Mouse (Mus musculus): Measurements from ENCODE around the gene Tmem229b. TPM values are rescaled to one million over a fixed set of nuclear protein-coding genes. Genes with fewer than 3 reads are reported as not detected.

Tmem229b gene
- total and polyA plus RNA-seq, 2 experiments from 2014 or later = 54.8 to 153 TPM

DNA sequence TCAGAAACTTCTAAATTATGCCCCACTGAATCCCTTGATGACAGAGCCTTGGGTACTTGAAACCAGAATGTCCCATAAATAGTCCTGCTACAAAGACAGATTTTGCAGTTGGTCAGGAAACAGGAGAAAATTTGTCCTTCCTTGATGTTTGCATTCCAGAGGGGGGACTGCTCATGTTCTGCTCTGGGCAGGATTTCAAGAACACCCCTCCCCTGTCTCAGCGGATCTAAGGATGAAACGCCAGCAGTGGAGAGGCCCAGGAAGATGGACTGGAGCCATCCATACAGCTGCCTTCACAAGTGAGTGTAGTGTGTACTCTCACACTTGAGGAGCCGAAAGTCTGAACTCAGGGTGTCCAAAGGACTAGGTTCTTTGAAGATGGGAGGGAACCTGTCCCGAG lies 86.0 kb downstream of the Tmem229b start:
- 73% methylated on average over 4 of the region's 4 CpGs for WGBS
- Histone ChIP-seq H3K36me3 (ENCODE audit: insufficient read depth) (no peaks in the 10 kb centered on the region), H3K27ac (ENCODE audit: low read depth, low read length) (no peak overlapping the region), H3K27me3 (ENCODE audit: insufficient read depth, low read length) (no peaks in the 10 kb centered on the region), H3K9ac (no peak overlapping the region), H3K4me2 (ENCODE audit: low read depth) (no peak overlapping the region), H3K4me1 (ENCODE audit: insufficient read depth) (no peaks in the 10 kb centered on the region), H3K4me3 (ENCODE audit: low read depth, low read length) (no peak overlapping the region), H3K9me3 (ENCODE audit: low read length) (no peaks in the 10 kb centered on the region)
- DNase-seq (no peak), ATAC-seq (no peak)
- no peak for TF ChIP-seq CTCF (IDR thresholded peaks at IDR 0.05; ENCODE audit: low read depth)

DNA sequence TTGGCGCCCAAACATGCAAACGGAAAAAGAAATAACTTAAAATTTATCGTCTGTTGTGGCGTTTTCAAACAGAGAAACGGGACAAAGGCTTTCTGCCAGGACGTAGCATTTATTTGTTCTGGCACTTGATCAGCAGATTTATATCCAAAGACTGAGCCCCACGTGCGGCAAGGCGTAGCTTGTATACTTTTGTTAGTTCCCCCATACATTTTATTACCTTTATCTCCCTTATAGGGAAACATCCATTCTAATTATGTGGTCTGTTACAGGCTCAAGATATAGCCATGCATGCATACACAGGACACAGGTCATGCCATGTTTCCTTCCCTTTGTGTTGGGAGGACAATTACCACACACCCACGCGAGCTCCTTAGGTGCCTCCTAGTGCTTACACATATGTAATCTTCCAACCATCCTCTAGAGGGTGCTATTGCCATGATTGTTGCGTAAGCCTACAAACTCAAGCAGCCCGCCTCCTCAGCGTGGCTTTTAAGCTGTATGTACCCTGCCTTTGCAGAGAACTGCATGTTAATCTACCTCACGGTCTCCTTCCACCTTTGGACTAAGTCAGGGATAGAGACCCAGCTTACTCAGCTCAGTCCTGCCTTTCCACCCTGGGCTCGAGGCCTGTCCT lies 88.2 kb downstream of the Tmem229b start:
- WGBS = 29% methylated on average over 16 of the region's 16 CpGs
- peak overlapping the region; percentile 44 for H3K4me2 ChIP-seq (ENCODE audit: low read depth)
- TF ChIP-seq CTCF (IDR thresholded peaks at IDR 0.05; ENCODE audit: low read depth) = peak; percentile 92

DNA sequence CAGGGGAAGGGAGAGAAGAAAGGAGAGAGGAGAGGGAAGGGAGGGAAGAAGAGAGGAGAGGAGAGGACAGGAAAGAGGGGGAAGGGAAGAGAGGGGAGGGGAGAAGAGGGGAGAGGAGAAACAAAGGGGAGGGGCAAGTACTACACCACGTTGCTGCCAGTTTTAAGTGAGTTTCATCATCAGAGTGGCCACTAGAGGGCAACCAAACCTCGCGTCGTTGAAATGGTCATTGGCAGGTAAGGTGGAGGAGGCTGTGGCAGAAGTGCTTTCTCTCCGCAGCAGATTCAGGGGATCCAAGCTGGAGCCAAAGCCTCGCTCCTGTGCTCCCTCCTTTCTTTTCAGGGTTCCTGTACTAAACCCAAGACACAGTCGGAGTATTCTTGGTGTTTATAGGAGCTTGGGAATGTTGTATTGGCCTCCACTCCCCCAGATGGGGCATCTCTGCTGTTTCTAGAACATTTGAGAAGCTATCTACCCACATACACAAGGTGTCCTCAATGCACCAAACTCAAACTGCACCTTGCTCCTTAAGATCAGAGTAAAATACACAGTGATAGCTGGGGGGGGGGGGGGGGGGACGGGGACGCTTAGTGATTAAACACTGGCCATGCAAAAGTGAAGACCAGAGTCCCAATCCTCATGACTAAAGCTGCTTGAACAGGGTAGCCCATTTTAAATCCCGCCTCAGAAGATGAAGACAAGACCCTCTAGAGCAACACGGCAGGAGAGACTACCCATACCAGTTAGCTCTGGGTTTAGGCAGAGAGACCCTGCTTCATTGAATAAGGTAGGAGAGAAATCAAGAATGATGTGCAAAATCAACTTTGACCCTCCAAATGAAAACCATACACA lies 89.0 kb downstream of the Tmem229b start:
- 13% methylated on average over 11 of the region's 11 CpGs for WGBS
- Histone ChIP-seq H3K27me3 (ENCODE audit: insufficient read depth, low read length) (no peaks in the 10 kb centered on the region), H3K9me3 (ENCODE audit: low read length) (no peaks in the 10 kb centered on the region), H3K9ac (no peak overlapping the region), H3K4me3 (ENCODE audit: low read depth, low read length) (no peak overlapping the region), H3K4me2 (ENCODE audit: low read depth) (peak overlapping the region; percentile 44), H3K4me1 (ENCODE audit: insufficient read depth) (no peaks in the 10 kb centered on the region), H3K36me3 (ENCODE audit: insufficient read depth) (no peaks in the 10 kb centered on the region), H3K27ac (ENCODE audit: low read depth, low read length) (no peak overlapping the region)
- ATAC-seq (peak; percentile 78), DNase-seq (peak; percentile 91)
- peak; percentile 88 for TF ChIP-seq CTCF (IDR thresholded peaks at IDR 0.05; ENCODE audit: low read depth)

More for the DNA sequence above, 88.2 kb downstream of the Tmem229b start:
- no peaks in the 10 kb centered on the region for H3K9me3 ChIP-seq (ENCODE audit: low read length)
- DNase-seq = peak; percentile 82
- H3K27ac ChIP-seq (ENCODE audit: low read depth, low read length) = no peak overlapping the region
- no peaks in the 10 kb centered on the region for H3K36me3 ChIP-seq (ENCODE audit: insufficient read depth)
- H3K27me3 ChIP-seq (ENCODE audit: insufficient read depth, low read length) = no peaks in the 10 kb centered on the region
- peak; percentile 90 for ATAC-seq
- no peak overlapping the region for H3K9ac ChIP-seq
- H3K4me1 ChIP-seq (ENCODE audit: insufficient read depth) = no peaks in the 10 kb centered on the region
- no peak overlapping the region for H3K4me3 ChIP-seq (ENCODE audit: low read depth, low read length)

DNA sequence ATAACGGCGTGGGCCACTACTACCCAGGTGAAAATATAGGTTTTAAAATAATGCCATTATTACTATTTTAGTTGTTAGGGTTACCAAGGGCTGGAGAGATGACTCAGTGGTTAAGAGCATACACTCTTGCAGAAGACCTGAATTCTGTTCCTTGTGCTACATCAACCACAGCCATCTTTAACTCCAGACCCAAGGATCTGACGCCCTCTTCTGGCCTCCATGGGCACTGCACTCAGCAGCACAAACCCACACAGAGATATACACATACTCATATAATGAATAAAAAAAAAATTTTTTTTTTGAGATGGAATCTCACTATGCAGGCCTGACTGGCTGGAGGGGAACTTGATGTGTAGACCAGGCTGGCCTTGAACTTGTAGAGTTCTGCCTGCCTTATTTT lies 91.1 kb downstream of the Tmem229b start:
- WGBS = 74% methylated on average over 3 of the region's 3 CpGs
- Histone ChIP-seq H3K9ac (no peak overlapping the region), H3K36me3 (ENCODE audit: insufficient read depth) (no peaks in the 10 kb centered on the region), H3K4me2 (ENCODE audit: low read depth) (no peak overlapping the region), H3K4me1 (ENCODE audit: insufficient read depth) (no peaks in the 10 kb centered on the region), H3K4me3 (ENCODE audit: low read depth, low read length) (no peak overlapping the region), H3K9me3 (ENCODE audit: low read length) (no peaks in the 10 kb centered on the region), H3K27ac (ENCODE audit: low read depth, low read length) (no peak overlapping the region), H3K27me3 (ENCODE audit: insufficient read depth, low read length) (peaks cover 11% of the 10 kb centered on the region)
- ATAC-seq (no peak), DNase-seq (no peak)
- TF ChIP-seq CTCF (IDR thresholded peaks at IDR 0.05; ENCODE audit: low read depth) = no peak

GRCm38 (mm10) chr12:78915561-78915960 lies 91.9 kb downstream of the Tmem229b start:
- no peaks in the 10 kb centered on the region for H3K9me3 ChIP-seq (ENCODE audit: low read length)
- H3K4me3 ChIP-seq (ENCODE audit: low read depth, low read length) = no peak overlapping the region
- H3K36me3 ChIP-seq (ENCODE audit: insufficient read depth) = no peaks in the 10 kb centered on the region
- ATAC-seq (no peak), DNase-seq (no peak)
- no peaks in the 10 kb centered on the region for H3K4me1 ChIP-seq (ENCODE audit: insufficient read depth)
- no peak overlapping the region for H3K27ac ChIP-seq (ENCODE audit: low read depth, low read length)
- TF ChIP-seq CTCF (IDR thresholded peaks at IDR 0.05; ENCODE audit: low read depth) = no peak
- no peak overlapping the region for H3K9ac ChIP-seq
- H3K4me2 ChIP-seq (ENCODE audit: low read depth) = no peak overlapping the region
- WGBS = 80% methylated on average over 3 of the region's 3 CpGs
- H3K27me3 ChIP-seq (ENCODE audit: insufficient read depth, low read length) = peaks cover 18% of the 10 kb centered on the region

DNA sequence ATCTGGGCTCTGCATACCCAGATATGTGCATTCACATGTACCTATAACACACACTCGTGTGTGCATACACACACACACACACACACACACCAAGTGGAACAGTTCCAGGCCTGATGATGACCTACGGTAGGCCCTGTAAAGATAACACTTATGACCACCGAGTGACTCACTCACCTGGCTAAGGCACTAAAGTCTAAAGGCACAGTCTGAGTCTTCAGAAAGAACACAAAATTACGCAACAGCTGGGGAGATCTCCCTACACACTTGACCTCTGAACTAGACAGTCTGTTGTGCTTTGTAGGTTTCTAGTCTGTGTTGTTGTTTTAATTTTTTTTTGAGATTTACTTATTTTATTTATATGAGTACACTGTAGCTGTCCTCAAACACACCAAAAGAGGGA lies 93.0 kb downstream of the Tmem229b start:
- H3K9me3 ChIP-seq (ENCODE audit: low read length) = no peaks in the 10 kb centered on the region
- ATAC-seq (no peak), DNase-seq (no peak)
- 90% methylated on average over 4 of the region's 4 CpGs for whole genome bisulfite sequencing
- H3K9ac ChIP-seq = no peak overlapping the region
- no peak overlapping the region for H3K27ac ChIP-seq (ENCODE audit: low read depth, low read length)
- H3K4me3 ChIP-seq (ENCODE audit: low read depth, low read length) = no peak overlapping the region
- TF ChIP-seq CTCF (IDR thresholded peaks at IDR 0.05; ENCODE audit: low read depth) = no peak
- H3K4me1 ChIP-seq (ENCODE audit: insufficient read depth) = no peaks in the 10 kb centered on the region
- H3K4me2 ChIP-seq (ENCODE audit: low read depth) = no peak overlapping the region
- H3K36me3 ChIP-seq (ENCODE audit: insufficient read depth) = no peaks in the 10 kb centered on the region
- H3K27me3 ChIP-seq (ENCODE audit: insufficient read depth, low read length) = peaks cover 28% of the 10 kb centered on the region

Other genes starting within 250 kb of the Tmem229b start
- gene Atp6v1d, start 146.0 kb downstream of the Tmem229b start, total RNA-seq (2014; rRNA removed) = 83.8 and 91.3 TPM in 2 replicates
- gene Atp6v1d, start 146.0 kb downstream of the Tmem229b start, polyA plus RNA-seq (2015; fragmentation: Nextera tagmentation; extraction: Ambion mirVana) = 162 and 194 TPM in 2 replicates
- gene Eif2s1, start 145.8 kb downstream of the Tmem229b start, total RNA-seq (2014; rRNA removed) = 56.6 and 84.5 TPM in 2 replicates
- gene Eif2s1, start 145.8 kb downstream of the Tmem229b start, polyA plus RNA-seq (2015; fragmentation: Nextera tagmentation; extraction: Ambion mirVana) = 98.4 and 111 TPM in 2 replicates
- 1.1 and 1.2 TPM in 2 replicates for gene Plek2, start 100.7 kb downstream of the Tmem229b start, total RNA-seq (2014; rRNA removed)
- 1.1 and 2.7 TPM in 2 replicates for gene Plek2, start 100.7 kb downstream of the Tmem229b start, polyA plus RNA-seq (2015; fragmentation: Nextera tagmentation; extraction: Ambion mirVana)
- 3.8 and 4.8 TPM in 2 replicates for gene Plekhh1, start 21.5 kb upstream of the Tmem229b start, total RNA-seq (2014; rRNA removed)
- 0.47 and 0.86 TPM in 2 replicates for gene Plekhh1, start 21.5 kb upstream of the Tmem229b start, polyA plus RNA-seq (2015; fragmentation: Nextera tagmentation; extraction: Ambion mirVana)
- 14.0 and 15.5 TPM in 2 replicates for gene Pigh, start 82.0 kb upstream of the Tmem229b start, total RNA-seq (2014; rRNA removed)
- gene Pigh, start 82.0 kb upstream of the Tmem229b start, polyA plus RNA-seq (2015; fragmentation: Nextera tagmentation; extraction: Ambion mirVana) = 6.9 and 12.7 TPM in 2 replicates
- 15.9 and 16.1 TPM in 2 replicates for gene Arg2, start 123.2 kb upstream of the Tmem229b start, total RNA-seq (2014; rRNA removed)
- gene Arg2, start 123.2 kb upstream of the Tmem229b start, polyA plus RNA-seq (2015; fragmentation: Nextera tagmentation; extraction: Ambion mirVana) = 19.6 and 22.7 TPM in 2 replicates
- 97.6 and 129 TPM in 2 replicates for gene Vti1b, start 165.0 kb upstream of the Tmem229b start, total RNA-seq (2014; rRNA removed)
- gene Vti1b, start 165.0 kb upstream of the Tmem229b start, polyA plus RNA-seq (2015; fragmentation: Nextera tagmentation; extraction: Ambion mirVana) = 218 and 236 TPM in 2 replicates
- 48.3 and 52.2 TPM in 2 replicates for gene Rdh11, start 184.7 kb upstream of the Tmem229b start, total RNA-seq (2014; rRNA removed)
- 35.1 and 38.4 TPM in 2 replicates for gene Rdh11, start 184.7 kb upstream of the Tmem229b start, polyA plus RNA-seq (2015; fragmentation: Nextera tagmentation; extraction: Ambion mirVana)
- gene Rdh12, start 201.3 kb upstream of the Tmem229b start, total RNA-seq (2014; rRNA removed) = 1.2 and 1.3 TPM in 2 replicates
- gene Rdh12, start 201.3 kb upstream of the Tmem229b start, polyA plus RNA-seq (2015; fragmentation: Nextera tagmentation; extraction: Ambion mirVana) = 0.62 and 1.1 TPM in 2 replicates